Mouse (Mus musculus): Measurements from ENCODE around the gene Nrxn1. TPM values are rescaled to one million over a fixed set of nuclear protein-coding genes. Genes with fewer than 3 reads are reported as not detected.

The Nrxn1 gene
- total RNA-seq, 1 experiment: 2.9 TPM

DNA sequence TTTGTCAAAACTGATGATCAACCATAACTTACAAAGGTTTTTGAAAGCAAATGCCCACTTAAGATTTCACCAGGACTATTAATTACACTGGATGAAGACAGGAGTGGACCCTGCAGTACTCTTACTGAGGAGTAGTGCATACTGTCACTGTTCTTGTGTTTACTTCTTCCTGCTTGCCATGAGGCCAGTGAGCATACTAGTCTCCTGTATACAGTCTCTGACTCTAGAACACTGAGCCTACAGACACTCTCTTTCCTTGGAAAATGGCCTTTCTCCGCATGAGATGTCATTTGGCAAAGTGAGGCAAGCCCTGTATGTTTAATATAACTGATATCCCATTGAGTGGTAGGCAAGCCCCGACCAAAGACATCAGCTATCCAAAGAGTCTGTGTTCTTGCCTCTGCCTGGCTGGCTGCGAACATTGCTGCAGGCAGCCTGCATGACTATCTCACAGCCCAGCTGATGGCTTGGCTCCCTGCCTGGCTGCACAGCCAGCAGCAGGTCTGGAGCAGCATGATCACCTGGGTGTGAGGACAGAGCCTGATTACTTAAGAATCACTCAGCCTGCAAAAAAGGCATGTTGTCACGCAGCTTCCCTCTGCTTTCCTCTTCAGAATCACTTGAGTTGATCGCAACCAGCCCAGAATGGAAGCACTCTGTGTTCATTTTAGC lies 1085.3 kb downstream of the Nrxn1 start:
- Histone ChIP-seq H3K9me3 (ENCODE audit: control insufficient read depth, insufficient read depth, low read depth, low read length) (no peaks in the 10 kb centered on the region), H3K9ac (ENCODE audit: insufficient read depth, low read depth, low read length, poor library complexity, severe bottlenecking) (no peak overlapping the region), H3K36me3 (ENCODE audit: control insufficient read depth, insufficient read depth, low read length, poor library complexity, severe bottlenecking) (no peaks in the 10 kb centered on the region), H3K4me1 (ENCODE audit: control insufficient read depth in 2 of 2, insufficient read depth in 2 of 2, low read length in 2 of 2, poor library complexity in 1 of 2) (no peaks in the 10 kb centered on the region), H3K4me3 (ENCODE audit: insufficient read depth in 1 of 2, low read depth in 1 of 2, low read length in 2 of 2, poor library complexity in 1 of 2, severe bottlenecking in 1 of 2) (no peak overlapping the region), H3K27ac (ENCODE audit: insufficient read depth, low read depth, low read length, poor library complexity, severe bottlenecking) (no peak overlapping the region)
- no peak for DNase-seq (ENCODE audit: low read depth, low spot score)
- TF ChIP-seq ZC3H11A (IDR thresholded peaks at IDR 0.05; ENCODE audit: borderline replicate concordance, low read depth, low read length) (no peak), MAFK (IDR thresholded peaks at IDR 0.05; ENCODE audit: insufficient read depth, low read depth, low read length) (no peak), CHD2 (IDR thresholded peaks at IDR 0.05; ENCODE audit: low read depth, low read length) (no peak), HCFC1 (IDR thresholded peaks at IDR 0.05; ENCODE audit: borderline replicate concordance, insufficient read depth, low read length) (no peak), ZNF384 (IDR thresholded peaks at IDR 0.05; ENCODE audit: low read depth, low read length) (no peak)
- in situ Hi-C loops (cut with MboI; ENCODE audit: low sequenced_read_pairs in 2 of 2, unreplicated experiment in 2 of 2): no loop called here

DNA sequence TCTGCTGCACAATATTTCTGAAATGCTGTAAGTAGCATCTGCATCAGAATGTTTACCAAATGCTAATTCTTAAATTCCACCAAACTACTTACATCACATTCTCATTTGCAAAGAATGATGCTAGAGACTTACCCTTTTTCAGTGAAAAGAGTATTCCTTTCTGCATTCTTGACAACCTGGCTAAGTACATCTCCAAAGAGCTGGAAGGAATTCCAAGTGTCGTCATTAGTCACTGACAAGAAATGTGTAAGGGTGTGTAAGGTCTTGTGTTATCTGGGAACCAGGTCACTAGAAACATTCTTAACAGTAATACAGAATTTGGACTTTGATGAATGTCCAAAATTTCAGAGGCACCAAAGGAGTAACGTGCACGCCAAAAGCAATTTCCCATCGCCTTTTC lies 1102.2 kb downstream of the Nrxn1 start:
- no peak overlapping the region for H3K9ac ChIP-seq (ENCODE audit: insufficient read depth, low read depth, low read length, poor library complexity, severe bottlenecking)
- in situ Hi-C loops (cut with MboI; ENCODE audit: low sequenced_read_pairs in 2 of 2, unreplicated experiment in 2 of 2): no loop called here
- H3K27ac ChIP-seq (ENCODE audit: insufficient read depth, low read depth, low read length, poor library complexity, severe bottlenecking): no peak overlapping the region
- no peak for TF ChIP-seq CHD2 (IDR thresholded peaks at IDR 0.05; ENCODE audit: low read depth, low read length)
- TF ChIP-seq ZC3H11A (IDR thresholded peaks at IDR 0.05; ENCODE audit: borderline replicate concordance, low read depth, low read length): no peak
- TF ChIP-seq MAFK (IDR thresholded peaks at IDR 0.05; ENCODE audit: insufficient read depth, low read depth, low read length): no peak
- no peak for TF ChIP-seq ZNF384 (IDR thresholded peaks at IDR 0.05; ENCODE audit: low read depth, low read length)
- TF ChIP-seq HCFC1 (IDR thresholded peaks at IDR 0.05; ENCODE audit: borderline replicate concordance, insufficient read depth, low read length): no peak
- H3K4me3 ChIP-seq (ENCODE audit: insufficient read depth in 1 of 2, low read depth in 1 of 2, low read length in 2 of 2, poor library complexity in 1 of 2, severe bottlenecking in 1 of 2): no peak overlapping the region
- no peaks in the 10 kb centered on the region for H3K9me3 ChIP-seq (ENCODE audit: control insufficient read depth, insufficient read depth, low read depth, low read length)
- DNase-seq (ENCODE audit: low read depth, low spot score): no peak
- no peaks in the 10 kb centered on the region for H3K36me3 ChIP-seq (ENCODE audit: control insufficient read depth, insufficient read depth, low read length, poor library complexity, severe bottlenecking)
- no peaks in the 10 kb centered on the region for H3K4me1 ChIP-seq (ENCODE audit: control insufficient read depth in 2 of 2, insufficient read depth in 2 of 2, low read length in 2 of 2, poor library complexity in 1 of 2)

Measured in ES-E14 (cell line).